Mouse (Mus musculus) layer of hippocampus, postnatal 25 days (tissue): ENCODE data around the gene Klf9. TPM values are rescaled to one million over a fixed set of nuclear protein-coding genes. Genes with fewer than 3 reads are reported as not detected.
A peak's percentile ranks its signal among the peaks of the same experiment; 100 is the strongest.

Experiments
- DNase-seq, 2 experiments: peaks; one replicate each; pipeline ENCODE4 v3.0.0; 2022; ENCODE audit warnings: mixed read lengths in 2 of 2, low spot score in 1 of 2; ENCODE audit errors: extremely low spot score in 1 of 2
- total RNA-seq, 2 experiments: library from RNA; stranded (reverse); gene quantifications; 2 replicates each; pipeline ENCODE4 v1.2.3; 2021

Gene Klf9
- total RNA-seq: 100 to 1,000 TPM; 157 to 184 TPM

GRCm38 (mm10) chr19:23140689-23141317 is at the start of gene Klf9:
TSS of gene Klf9 (plus strand) at chr19:23141226.
- DNase-seq: peak; percentile 89 to 96

GRCm38 (mm10) chr19:23091586-23091985 is 49.4 kb upstream of the Klf9 start:
- no peak for DNase-seq

GRCm38 (mm10) chr19:23093548-23093947 is 47.5 kb upstream of the Klf9 start:
- DNase-seq: no peak

DNA sequence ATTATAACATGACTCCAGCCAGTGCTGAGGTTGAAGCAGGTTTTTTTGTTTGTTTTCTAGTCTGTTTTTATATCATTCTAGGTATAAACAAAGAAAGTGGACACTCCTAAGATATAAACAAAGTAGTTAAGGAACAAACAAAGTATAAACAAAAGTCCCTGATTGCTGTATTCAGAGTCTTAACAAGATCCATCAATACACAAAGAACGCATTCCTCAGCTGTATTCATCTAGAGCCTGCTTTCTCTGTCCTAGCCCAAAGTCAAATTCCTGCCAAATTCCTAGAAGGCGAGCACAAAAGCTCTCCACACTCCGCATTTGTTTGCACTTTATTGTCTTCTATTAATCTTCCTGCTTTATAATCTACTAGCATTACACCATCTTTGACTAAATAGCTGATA is 46.1 kb upstream of the Klf9 start:
- no peak for DNase-seq

GRCm38 (mm10) chr19:23106859-23107258 is 34.2 kb upstream of the Klf9 start:
- no peak for DNase-seq

DNA sequence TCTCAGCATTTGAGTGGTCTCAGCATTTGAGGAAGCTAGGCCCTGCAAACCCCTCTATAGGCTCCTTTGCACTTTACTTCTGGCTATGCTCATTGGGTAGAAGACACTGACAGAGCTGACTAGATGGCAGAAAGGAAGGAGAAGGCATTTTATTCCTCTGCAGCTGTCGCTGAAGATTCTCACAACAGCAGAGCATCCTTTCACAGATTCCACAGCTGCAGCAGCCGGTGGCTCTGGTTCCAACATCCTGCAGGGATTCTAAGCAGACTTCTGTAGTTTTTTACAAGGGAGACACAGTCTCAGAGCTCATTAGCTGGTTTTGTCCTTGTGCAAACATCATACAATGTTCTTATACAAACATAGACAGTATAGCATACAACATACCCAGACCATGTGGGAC is 33.7 kb upstream of the Klf9 start:
- no peak for DNase-seq

DNA sequence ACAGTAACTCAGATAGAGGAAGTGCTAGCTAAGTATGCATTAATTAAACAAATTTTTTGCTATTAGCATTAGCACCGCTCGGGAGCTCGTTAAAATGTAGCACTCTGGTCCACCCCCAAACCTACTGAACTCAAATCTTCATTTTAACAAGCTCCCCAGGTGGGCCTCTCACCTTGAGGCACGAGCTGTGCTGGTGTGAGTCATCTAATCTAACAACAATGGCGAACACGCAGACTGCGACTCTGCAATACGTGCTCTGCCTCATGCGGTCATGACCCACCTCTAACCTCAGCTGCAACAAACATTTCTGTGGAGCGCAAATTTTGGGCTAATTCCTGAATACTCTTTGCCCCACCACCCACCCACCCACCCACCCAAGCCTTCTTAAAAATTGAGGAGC is 19.2 kb upstream of the Klf9 start:
- no peak for DNase-seq

GRCm38 (mm10) chr19:23124023-23124550 is 16.9 kb upstream of the Klf9 start:
- DNase-seq: no peak

DNA sequence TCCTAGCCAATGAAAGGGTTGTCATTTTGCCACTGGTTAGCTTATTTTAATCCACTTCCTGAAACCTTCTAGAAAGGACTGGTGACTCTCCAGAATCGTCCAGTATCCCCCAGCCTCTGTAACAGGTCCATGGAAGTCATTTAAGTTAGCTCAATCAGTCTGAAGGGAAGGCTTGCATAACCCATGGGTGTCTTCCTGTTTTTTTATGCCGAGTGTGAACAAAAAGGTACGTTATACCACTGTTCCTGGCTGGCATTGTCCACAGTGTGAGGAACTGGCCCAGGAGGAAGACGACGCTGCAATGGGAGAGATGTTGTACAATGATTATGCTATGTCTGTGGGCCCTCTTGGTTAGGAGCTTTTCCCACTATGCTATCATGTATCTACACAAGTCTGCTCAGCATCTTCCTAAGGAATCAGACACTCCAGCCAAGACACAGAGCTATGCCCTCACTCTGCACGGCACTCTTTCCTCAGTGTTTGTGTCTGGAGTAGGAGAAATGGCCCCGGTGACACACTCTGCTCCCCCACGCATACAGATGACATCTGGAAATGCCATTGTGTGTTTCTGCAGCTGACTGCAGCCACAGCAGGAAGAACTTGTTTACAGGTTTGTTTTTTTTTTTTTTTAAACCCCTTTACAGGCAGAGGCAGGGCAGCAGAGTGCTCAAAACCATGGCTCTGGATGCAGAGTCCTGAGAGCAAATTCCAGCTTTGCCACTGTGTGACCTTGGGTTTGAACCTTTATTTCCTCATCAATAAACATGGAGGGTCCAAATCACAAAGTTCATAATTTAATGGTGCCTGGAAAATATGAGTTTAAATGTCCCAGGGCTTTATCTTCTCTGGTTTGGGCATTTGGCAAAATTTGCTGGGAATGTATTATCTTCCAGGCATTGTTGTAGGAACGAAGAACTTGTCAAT is 15.5 kb upstream of the Klf9 start:
- no peak for DNase-seq

GRCm38 (mm10) chr19:23129908-23130307 is 11.1 kb upstream of the Klf9 start:
- no peak for DNase-seq

- DNase-seq: no peak
Measured at GRCm38 (mm10) chr19:23132106-23132635, 8.9 kb upstream of the Klf9 start.

- no peak for DNase-seq
Measured at GRCm38 (mm10) chr19:23132720-23133426, 8.2 kb upstream of the Klf9 start.

DNA sequence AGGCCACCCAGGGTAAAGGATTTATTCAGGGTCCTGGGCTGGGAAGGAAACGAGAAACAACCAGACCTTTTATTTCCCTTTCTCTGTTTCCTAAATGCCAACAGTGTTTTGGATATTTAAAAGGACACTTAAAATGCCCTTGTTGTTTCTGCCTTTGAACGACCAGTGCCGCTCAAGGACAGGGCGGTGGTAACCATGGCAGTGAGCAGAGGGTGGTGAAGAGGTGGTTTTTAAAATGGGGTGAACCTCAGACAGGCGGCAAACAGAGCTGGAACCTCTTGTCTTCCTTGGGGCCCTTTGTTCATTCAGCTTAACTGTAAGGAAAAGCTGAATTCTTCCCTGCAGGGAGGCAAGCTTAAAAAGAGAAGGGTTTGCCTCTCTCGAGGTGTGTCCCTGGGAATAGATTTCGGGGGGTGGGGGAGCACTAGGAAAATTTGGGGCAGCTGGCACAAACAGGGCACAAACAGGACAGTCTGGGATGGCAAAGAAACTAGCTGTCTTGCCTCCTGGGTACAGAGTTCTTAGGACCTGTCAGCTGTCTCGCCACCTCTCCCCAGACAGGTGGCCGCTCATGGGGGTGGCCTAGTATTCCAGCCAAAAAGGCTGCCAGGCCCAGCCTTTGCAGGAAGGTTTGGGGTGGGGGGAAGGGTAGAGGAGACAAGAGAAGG is 7.5 kb upstream of the Klf9 start:
- DNase-seq: no peak

DNA sequence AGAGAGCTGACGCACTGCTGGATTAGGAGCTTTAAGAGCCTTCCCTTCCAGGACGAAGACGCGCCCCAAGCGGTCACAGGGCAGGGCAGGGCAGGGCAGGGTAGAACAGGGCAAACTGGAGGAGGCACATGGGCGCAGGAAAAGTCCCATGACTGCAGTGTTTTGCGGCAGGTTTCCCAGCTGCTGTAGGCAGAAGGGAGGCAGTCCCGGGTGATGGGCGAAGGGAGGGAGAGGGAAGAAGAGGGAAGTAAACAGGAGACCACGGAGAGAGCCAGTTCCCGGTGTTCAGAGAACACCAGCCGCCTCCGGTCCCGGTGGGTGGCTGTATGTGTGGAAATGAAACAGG is 7.0 kb upstream of the Klf9 start:
- DNase-seq: peak; percentile 54 to 56

DNA sequence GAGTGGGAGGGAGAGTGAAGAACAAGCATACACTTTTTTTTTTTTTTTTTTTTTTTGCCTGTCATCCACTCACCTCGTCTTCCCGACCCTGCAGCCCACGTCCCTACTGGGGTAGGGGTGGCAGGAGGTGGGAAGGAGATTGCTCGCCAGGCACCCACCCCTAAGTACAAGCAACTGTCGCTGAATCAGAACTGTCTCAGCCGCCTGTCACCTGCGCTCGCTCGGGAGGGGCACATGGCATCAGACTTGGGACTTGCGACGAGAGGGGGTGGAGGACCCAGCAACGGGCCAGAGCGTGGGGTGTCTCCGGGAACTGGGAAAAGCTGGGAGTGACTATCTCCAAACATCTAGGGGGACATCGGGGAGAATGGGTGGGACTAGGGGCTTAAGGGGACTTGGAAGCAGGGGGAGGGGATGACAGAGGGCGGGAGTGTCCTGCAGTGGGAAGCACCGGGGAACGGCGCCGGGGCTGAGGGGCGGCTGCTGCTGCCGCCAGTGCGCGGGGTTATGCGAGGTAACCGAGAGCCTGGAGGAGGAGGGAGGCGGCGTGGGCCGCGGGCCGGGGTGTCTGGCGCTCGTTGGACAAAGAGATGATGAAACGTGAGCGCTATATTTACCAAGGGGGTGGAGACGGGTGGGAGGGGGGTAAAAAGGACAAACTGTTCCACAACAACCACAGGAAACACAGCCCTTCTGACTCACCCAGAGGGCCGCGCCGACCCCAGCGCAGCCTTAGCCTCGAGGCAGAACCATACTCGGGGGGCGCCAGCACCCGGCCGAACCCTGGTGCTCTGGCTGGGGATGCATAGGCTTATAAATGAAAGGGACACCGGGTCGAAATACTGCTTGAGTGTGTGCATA is 6.4 kb upstream of the Klf9 start:
- DNase-seq: peak; percentile 63 to 64

DNA sequence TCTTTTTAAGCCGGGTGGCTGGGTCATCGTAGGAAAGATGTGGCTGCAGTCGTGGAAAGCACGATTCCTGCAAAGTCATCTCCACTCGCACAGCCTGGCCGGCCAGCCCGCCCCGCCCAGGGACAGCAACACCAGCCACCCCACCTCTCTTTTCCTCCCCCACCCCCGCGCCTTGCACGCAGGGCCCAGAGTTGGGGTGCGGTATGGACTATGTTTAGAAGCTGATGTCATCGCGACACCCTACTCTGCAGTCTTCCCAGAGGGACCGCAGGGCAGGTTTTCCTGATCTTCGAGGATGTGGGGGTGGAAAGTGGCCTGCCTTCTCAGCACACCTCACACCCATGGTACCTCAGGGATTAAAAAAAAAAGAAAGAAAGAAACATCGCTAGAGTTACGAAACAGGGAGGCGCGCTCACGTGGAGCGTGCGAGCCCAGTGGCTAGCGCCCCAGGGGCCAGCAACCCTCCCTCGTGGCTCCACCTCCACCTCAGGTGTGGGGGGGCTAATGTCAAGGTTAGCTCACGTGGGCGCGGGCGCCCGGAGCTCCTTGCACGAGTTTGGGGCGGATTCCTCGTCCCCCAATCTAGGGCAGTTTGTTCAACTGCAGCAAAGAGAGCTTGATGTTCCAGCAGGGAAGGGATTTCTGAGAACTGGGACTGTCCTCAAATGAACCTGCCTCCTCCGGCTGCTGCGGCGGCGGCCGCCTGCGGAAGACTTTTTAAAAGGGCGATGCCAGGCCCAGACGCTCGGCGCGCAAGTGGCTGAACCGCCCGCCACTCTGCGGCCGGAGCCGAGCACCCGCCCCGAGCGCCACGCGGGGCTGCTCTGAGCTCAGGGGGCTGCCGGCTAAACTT is 5.5 kb upstream of the Klf9 start:
- DNase-seq: peak; percentile 66 to 77

DNA sequence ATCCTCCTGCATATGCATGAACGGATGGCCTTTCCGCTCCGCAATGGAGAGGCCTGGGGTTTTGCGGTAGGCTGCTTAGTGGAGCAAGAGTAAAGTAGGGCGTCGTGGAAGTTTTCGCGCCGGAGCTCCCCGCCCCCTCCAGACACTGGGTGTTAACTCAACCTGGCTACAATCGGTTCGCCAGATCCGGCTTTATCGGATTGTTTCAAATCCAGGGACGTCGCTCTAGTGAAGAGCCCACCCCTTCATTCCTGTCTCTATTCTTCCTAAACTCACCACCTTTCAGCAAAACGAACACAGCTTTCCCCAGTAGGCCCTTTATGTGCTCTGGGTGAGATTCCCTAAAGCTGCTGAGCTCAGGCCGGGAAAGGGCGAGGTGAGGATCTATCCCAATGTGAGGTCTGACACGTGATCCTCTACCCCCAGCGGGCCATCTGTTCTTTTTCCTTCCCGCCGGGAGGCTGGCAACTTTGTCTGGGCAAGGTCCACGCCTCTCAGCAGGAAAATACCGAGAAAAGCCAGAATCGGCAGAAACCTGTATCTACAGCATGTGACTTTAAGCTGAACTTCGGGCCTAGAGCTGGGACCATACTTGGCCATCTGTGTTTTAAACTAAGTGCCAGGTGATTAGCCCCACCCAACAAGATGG is 4.7 kb upstream of the Klf9 start:
- no peak for DNase-seq

- DNase-seq: no peak
Measured at GRCm38 (mm10) chr19:23137295-23137694, 3.7 kb upstream of the Klf9 start.
